Mouse (Mus musculus) CH12.LX (cell line): ENCODE data around the gene Ankrd53. TPM values are rescaled to one million over a fixed set of nuclear protein-coding genes. Genes with fewer than 3 reads are reported as not detected.

ENCODE experiments used
- DNase-seq: peaks from one replicate; pipeline ENCODE4 v3.0.0-alpha.2; 2013; ENCODE audit errors: extremely low read depth
- H3K27ac ChIP-seq: 2 replicates; pipeline ENCODE4 v1.5.1; 2012; ENCODE audit warnings: low read depth, mild to moderate bottlenecking, control low read depth, moderate library complexity; ENCODE audit not compliant: insufficient read depth
- H3K27me3 ChIP-seq: replicated peaks from 2 replicates; pipeline ENCODE3; 2012; ENCODE audit warnings: inconsistent platforms
- H3K36me3 ChIP-seq, 2 experiments: replicated peaks in 1 of 2; 2 replicates each; pipeline versions ENCODE3 to v1.6.1; 2012; ENCODE audit warnings: inconsistent platforms in 1 of 2, low read length in 1 of 2, mild to moderate bottlenecking in 1 of 2, mixed read lengths in 1 of 2, moderate library complexity in 1 of 2; ENCODE audit not compliant: control insufficient read depth in 1 of 2, insufficient read depth in 1 of 2
- H3K4me1 ChIP-seq, 2 experiments: 2 replicates each; pipeline ENCODE4 v1.6.1; 2012; ENCODE audit warnings: inconsistent platforms in 1 of 2, moderate library complexity in 1 of 2; ENCODE audit not compliant: insufficient read depth in 2 of 2, control insufficient read depth in 1 of 2
- H3K4me2 ChIP-seq: 2 replicates; pipeline ENCODE4 v1.6.1; 2012; ENCODE audit warnings: low read depth, mild to moderate bottlenecking, control low read depth; ENCODE audit not compliant: poor library complexity, insufficient read depth, severe bottlenecking
- H3K4me3 ChIP-seq, 3 experiments: fragments of 150-350 bp in 1 of 3; sonication (generic) in 1 of 3; replicated peaks in 1 of 3; 2 replicates each; pipeline versions ENCODE3 to v1.5.1; 2011 to 2012; ENCODE audit warnings: low read depth in 2 of 3, low read length in 2 of 3, mild to moderate bottlenecking in 2 of 3, moderate library complexity in 2 of 3, control low read depth in 1 of 3, improper control_type of control experiment in 1 of 3, inconsistent platforms in 1 of 3, mixed read lengths in 1 of 3; ENCODE audit not compliant: poor library complexity in 1 of 3
- H3K79me2 ChIP-seq: replicated peaks from 2 replicates; pipeline ENCODE4 v1.6.1; 2012; ENCODE audit warnings: mild to moderate bottlenecking, moderate library complexity; ENCODE audit not compliant: control insufficient read depth, poor library complexity, insufficient read depth, severe bottlenecking; ENCODE audit errors: extremely low read depth
- H3K9ac ChIP-seq: 2 replicates; pipeline ENCODE4 v1.6.1; 2012; ENCODE audit warnings: low read depth, mild to moderate bottlenecking, control low read depth, moderate library complexity; ENCODE audit not compliant: insufficient read depth
- H3K9me3 ChIP-seq: replicated peaks from 2 replicates; pipeline ENCODE3; 2012; ENCODE audit warnings: low read length, inconsistent platforms, mixed read lengths
- BHLHE40 ChIP-seq: IDR thresholded peaks from 2 replicates; pipeline ENCODE4 v1.6.1; 2011; ENCODE audit warnings: mild to moderate bottlenecking, low read depth, low read length, improper control_type of control experiment
- CHD1 ChIP-seq: IDR thresholded peaks from 2 replicates; pipeline ENCODE4 v1.6.1; 2012; ENCODE audit warnings: low read depth, low read length, improper control_type of control experiment, inconsistent platforms
- CTCF ChIP-seq, 2 experiments: IDR thresholded peaks in 1 of 2; conservative IDR thresholded peaks in 1 of 2; 2 replicates each; pipeline ENCODE4 v1.5.1; 2011 to 2012; ENCODE audit warnings: low read depth in 2 of 2, low read length in 2 of 2, improper control_type of control experiment in 1 of 2, inconsistent platforms in 1 of 2, mild to moderate bottlenecking in 1 of 2, moderate library complexity in 1 of 2
- E2F4 ChIP-seq: IDR thresholded peaks from 2 replicates; pipeline ENCODE4 v1.6.1; 2011; ENCODE audit warnings: low read depth, low read length, improper control_type of control experiment; ENCODE audit not compliant: insufficient replicate concordance
- EP300 ChIP-seq: IDR thresholded peaks from 2 replicates; pipeline ENCODE4 v1.6.1; 2011; ENCODE audit warnings: low read length, improper control_type of control experiment
- ETS1 ChIP-seq: conservative IDR thresholded peaks from 2 replicates; pipeline ENCODE4 v1.6.1; 2012; ENCODE audit warnings: low read depth, mild to moderate bottlenecking, inconsistent platforms, low read length, improper control_type of control experiment, moderate library complexity
- GABPA ChIP-seq: IDR thresholded peaks from 2 replicates; pipeline ENCODE4 v1.6.1; 2012; ENCODE audit warnings: low read depth, low read length, improper control_type of control experiment, inconsistent platforms; ENCODE audit not compliant: insufficient replicate concordance
- HCFC1 ChIP-seq: IDR thresholded peaks from 2 replicates; pipeline ENCODE4 v1.6.1; 2012; ENCODE audit warnings: low read depth, mild to moderate bottlenecking, inconsistent platforms, low read length, improper control_type of control experiment
- IRF4 ChIP-seq: IDR thresholded peaks from 2 replicates; pipeline ENCODE4 v1.6.1; 2014; ENCODE audit warnings: low read depth, mild to moderate bottlenecking, inconsistent platforms, low read length, improper control_type of control experiment
- MAFK ChIP-seq: IDR thresholded peaks from 2 replicates; pipeline ENCODE4 v1.6.1; 2011; ENCODE audit warnings: low read length, improper control_type of control experiment; ENCODE audit not compliant: insufficient replicate concordance
- MAX ChIP-seq: IDR thresholded peaks from 2 replicates; pipeline ENCODE4 v1.6.1; 2011; ENCODE audit warnings: low read length, improper control_type of control experiment
- MAZ ChIP-seq: IDR thresholded peaks from 2 replicates; pipeline ENCODE4 v1.6.1; 2012; ENCODE audit warnings: low read depth, mild to moderate bottlenecking, inconsistent platforms, low read length, improper control_type of control experiment, moderate library complexity
- MEF2A ChIP-seq: IDR thresholded peaks from 2 replicates; pipeline ENCODE4 v1.6.1; 2014; ENCODE audit warnings: low read depth, mild to moderate bottlenecking, inconsistent platforms, low read length, improper control_type of control experiment, borderline replicate concordance
- MXI1 ChIP-seq: IDR thresholded peaks from 2 replicates; pipeline ENCODE4 v1.6.1; 2011; ENCODE audit warnings: mild to moderate bottlenecking, low read depth, low read length, improper control_type of control experiment
- NELFE ChIP-seq: IDR thresholded peaks from 2 replicates; pipeline ENCODE4 v1.6.1; 2011; ENCODE audit warnings: low read depth, low read length, improper control_type of control experiment
- NRF1 ChIP-seq: IDR thresholded peaks from 2 replicates; pipeline ENCODE4 v1.6.1; 2014; ENCODE audit warnings: low read depth, mild to moderate bottlenecking, inconsistent platforms, low read length, improper control_type of control experiment, moderate library complexity
- PAX5 ChIP-seq: IDR thresholded peaks from 2 replicates; pipeline ENCODE4 v1.6.1; 2012; ENCODE audit warnings: low read length, inconsistent platforms, mixed read lengths
- POLR2AphosphoS2 ChIP-seq: IDR thresholded peaks from 2 replicates; pipeline ENCODE4 v1.6.1; 2011; ENCODE audit warnings: low read depth, low read length, improper control_type of control experiment
- RAD21 ChIP-seq: IDR thresholded peaks from 2 replicates; pipeline ENCODE4 v1.6.1; 2011; ENCODE audit warnings: low read depth, mild to moderate bottlenecking, low read length, improper control_type of control experiment, moderate library complexity
- RCOR1 ChIP-seq: conservative IDR thresholded peaks from 2 replicates; pipeline ENCODE4 v1.6.1; 2012; ENCODE audit warnings: low read depth, mild to moderate bottlenecking, inconsistent platforms, low read length, improper control_type of control experiment
- SMC3 ChIP-seq: IDR thresholded peaks from 2 replicates; pipeline ENCODE4 v1.6.1; 2011; ENCODE audit warnings: low read depth, low read length, improper control_type of control experiment
- TCF12 ChIP-seq: IDR thresholded peaks from 2 replicates; pipeline ENCODE4 v1.6.1; 2014; ENCODE audit warnings: low read depth, mild to moderate bottlenecking, inconsistent platforms, low read length, improper control_type of control experiment
- UBTF ChIP-seq: IDR thresholded peaks from 2 replicates; pipeline ENCODE4 v1.6.1; 2012; ENCODE audit warnings: low read depth, mild to moderate bottlenecking, inconsistent platforms, low read length, improper control_type of control experiment, moderate library complexity
- USF1 ChIP-seq: IDR thresholded peaks from 2 replicates; pipeline ENCODE4 v1.6.1; 2014; ENCODE audit warnings: low read depth, mild to moderate bottlenecking, inconsistent platforms, low read length, improper control_type of control experiment
- USF2 ChIP-seq: conservative IDR thresholded peaks from 2 replicates; pipeline ENCODE4 v1.6.1; 2011; ENCODE audit warnings: low read depth, low read length, improper control_type of control experiment
- ZC3H11A ChIP-seq: IDR thresholded peaks from 2 replicates; pipeline ENCODE4 v1.6.1; 2012; ENCODE audit warnings: low read depth, mild to moderate bottlenecking, inconsistent platforms, low read length, improper control_type of control experiment
- ZKSCAN1 ChIP-seq: IDR thresholded peaks from 2 replicates; pipeline ENCODE4 v1.6.1; 2012; ENCODE audit warnings: low read depth, inconsistent platforms, low read length, improper control_type of control experiment, borderline replicate concordance
- ZNF384 ChIP-seq: IDR thresholded peaks from 2 replicates; pipeline ENCODE4 v1.6.1; 2012; ENCODE audit warnings: low read depth, low read length, improper control_type of control experiment, inconsistent platforms
- dilution Hi-C: fragments of 300-500 bp; cut with MboI; formaldehyde crosslinking; loops from 2 replicates; pipeline ENCODE4 v1.14.3; 2020; ENCODE audit warnings: low sequenced_read_pairs; ENCODE audit not compliant: extremely low pct_unique_long_range_greater_than_20kb, extremely low pct_ligation_motif_present
- in situ Hi-C: fragments of 300-500 bp; cut with MboI; formaldehyde crosslinking; loops from 3 replicates; pipeline ENCODE4 v1.14.3; 2019; ENCODE audit warnings: low sequenced_read_pairs, low pct_ligation_motif_present, low pct_unique_long_range_greater_than_20kb, mixed read lengths
- polyA plus RNA-seq: library from polyadenylated mRNA; unstranded; fragments of >175 nt; gene quantifications from 2 replicates; pipeline ENCODE4 v1.2.1, GENCODE M21; 2012; ENCODE audit warnings: low read depth; ENCODE audit not compliant: insufficient read length
- total RNA-seq, 2 experiments: library from RNA; depleted of rRNA; stranded (reverse); fragments of 300-350 nt in 1 of 2; fragments of >200 nt in 1 of 2; gene quantifications; 2 replicates each; pipeline ENCODE4 v1.2.3; 2012 to 2014

The Ankrd53 gene
- total and polyA plus RNA-seq, 3 experiments = 0.08 to 0.36 TPM; not detected in 1

- H3K36me3 ChIP-seq = peaks cover 31 to 42% of the 10 kb centered on the region in 2 experiments
- H3K79me2 ChIP-seq = peaks cover 11% of the 10 kb centered on the region
- H3K27me3 ChIP-seq = no peaks in the 10 kb centered on the region
- H3K4me1 ChIP-seq = peaks cover 7 to 29% of the 10 kb centered on the region in 2 experiments
- peak overlapping the region; percentile 85 to 98 (median 96) for H3K4me3 ChIP-seq
- DNase-seq = peak; percentile 25
- dilution Hi-C loops (no loop called here), in situ Hi-C loops (no loop called here)
- H3K9me3 ChIP-seq = peaks cover 3% of the 10 kb centered on the region
- H3K27ac ChIP-seq = peak overlapping the region; percentile 29
- TF ChIP-seq RAD21 = no peak
- TF ChIP-seq ZC3H11A = no peak
- no peak for TF ChIP-seq ZNF384
- no peak for TF ChIP-seq IRF4
- TF ChIP-seq E2F4 = no peak
- no peak for TF ChIP-seq MEF2A
- TF ChIP-seq NRF1 = no peak
- TF ChIP-seq MAX = no peak
- no peak for TF ChIP-seq CHD1
- TF ChIP-seq ZKSCAN1 = no peak
- TF ChIP-seq RCOR1 = no peak
- TF ChIP-seq PAX5 = no peak
- TF ChIP-seq, all 38 proteins: peak for 0
- H3K9ac ChIP-seq = peak overlapping the region; percentile 88
- peak overlapping the region; percentile 89 for H3K4me2 ChIP-seq
These were observed 12.5 kb downstream of the Ankrd53 start for GRCm38 (mm10) chr6:83774781-83775563.

GRCm38 (mm10) chr6:83775638-83776293 is 13.3 kb downstream of the Ankrd53 start, which contains the start of gene Tex261:
Tex261 (minus strand) TSS chr6:83775813.
- in situ Hi-C loops (no loop called here), dilution Hi-C loops (no loop called here)
- peak; percentile 85 for DNase-seq
- peak within 1 kb of the TSS; percentile 89 for H3K4me2 ChIP-seq
- peaks cover 11% of the 10 kb centered on the region for H3K79me2 ChIP-seq
- peaks cover 26 to 34% of the 10 kb centered on the region in 2 experiments for H3K36me3 ChIP-seq
- H3K4me1 ChIP-seq = peaks cover 7 to 27% of the 10 kb centered on the region in 2 experiments
- peaks cover 3% of the 10 kb centered on the region for H3K9me3 ChIP-seq
- H3K4me3 ChIP-seq = peak within 1 kb of the TSS; percentile 85 to 98 (median 96)
- no peaks in the 10 kb centered on the region for H3K27me3 ChIP-seq
- peak within 1 kb of the TSS; percentile 69 for H3K27ac ChIP-seq
- H3K9ac ChIP-seq = peak within 1 kb of the TSS; percentile 88
- no peak for TF ChIP-seq MAFK
- no peak for TF ChIP-seq ZC3H11A
- TF ChIP-seq NRF1 = peak; percentile 76
- peak; percentile 62; the same call in 1 of the 2 replicates for TF ChIP-seq POLR2AphosphoS2
- TF ChIP-seq UBTF = peak; percentile 74; the same call in 1 of the 2 replicates
- TF ChIP-seq ZKSCAN1 = no peak
- TF ChIP-seq RAD21 = peak; percentile 37
- peak; percentile 63 for TF ChIP-seq GABPA
- no peak for TF ChIP-seq E2F4
- peak; percentile 79 to 85 for TF ChIP-seq CTCF (conservative IDR thresholded peaks at IDR 0.05 in 1 of 2, IDR thresholded peaks at IDR 0.05 in 1 of 2; ENCODE audit: low read depth in 2 of 2, low read length in 2 of 2)
- TF ChIP-seq RCOR1 = no peak
- TF ChIP-seq CHD1 = no peak
- 0 out of 2 replicates have a peak, but pooled peaks have one; percentile 4 for TF ChIP-seq BHLHE40
- no peak for TF ChIP-seq EP300
- TF ChIP-seq MXI1 = peak; percentile 83
- TF ChIP-seq MAX = peak; percentile 40
- peak; percentile 56; the same call in 1 of the 2 replicates for TF ChIP-seq MEF2A
- peak; percentile 82 for TF ChIP-seq MAZ
- peak; percentile 53 for TF ChIP-seq SMC3
- peak; percentile 80; the same call in 1 of the 2 replicates for TF ChIP-seq TCF12
- peak; percentile 69 for TF ChIP-seq HCFC1
- no peak for TF ChIP-seq USF1
- no peak for TF ChIP-seq USF2
- no peak for TF ChIP-seq ETS1
- TF ChIP-seq NELFE = peak; percentile 85
